Mouse (Mus musculus) lung, postnatal 0 days (tissue): ENCODE measurements around the gene Kmt2a.

Experiments
- CTCF ChIP-seq: IDR thresholded peaks from 2 replicates; pipeline ENCODE4 v1.5.1; 2016; ENCODE audit warnings: antibody characterized with exemption, mild to moderate bottlenecking
- EP300 ChIP-seq: IDR thresholded peaks from 2 replicates; pipeline ENCODE4 v1.6.1; 2016; ENCODE audit warnings: antibody characterized with exemption, mild to moderate bottlenecking, control low read depth

DNA sequence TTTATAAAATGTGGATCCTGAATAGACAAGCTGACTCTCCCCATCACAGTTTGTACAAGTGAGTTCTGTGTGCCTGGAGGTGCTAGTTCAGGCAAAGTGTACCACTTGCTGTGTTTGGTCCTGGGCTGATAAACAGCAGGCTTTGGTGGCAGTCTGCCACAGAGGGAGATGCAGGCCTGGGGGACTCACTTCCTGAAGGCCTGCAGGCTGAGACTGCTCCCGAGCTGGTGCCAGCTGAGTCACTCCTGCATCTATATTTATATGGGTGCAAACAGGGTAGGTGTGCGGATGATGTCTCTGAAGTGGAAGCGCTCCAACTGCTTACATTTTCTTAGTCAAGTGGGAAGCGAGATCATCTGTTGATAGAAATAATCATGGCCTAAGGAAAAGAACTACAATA, 24.5 kb upstream of the Kmt2a start:
- no peak for TF ChIP-seq CTCF
- no peak for TF ChIP-seq EP300
